Mouse (Mus musculus) spleen, postnatal 10 days (tissue): ENCODE measurements around the gene Fgfr2.

Experiments used
- DNase-seq, 2 experiments: peaks; one replicate each; pipeline ENCODE4 v3.0.0; 2021 to 2022; ENCODE audit warnings: low spot score in 2 of 2

The Fgfr2 gene

DNA sequence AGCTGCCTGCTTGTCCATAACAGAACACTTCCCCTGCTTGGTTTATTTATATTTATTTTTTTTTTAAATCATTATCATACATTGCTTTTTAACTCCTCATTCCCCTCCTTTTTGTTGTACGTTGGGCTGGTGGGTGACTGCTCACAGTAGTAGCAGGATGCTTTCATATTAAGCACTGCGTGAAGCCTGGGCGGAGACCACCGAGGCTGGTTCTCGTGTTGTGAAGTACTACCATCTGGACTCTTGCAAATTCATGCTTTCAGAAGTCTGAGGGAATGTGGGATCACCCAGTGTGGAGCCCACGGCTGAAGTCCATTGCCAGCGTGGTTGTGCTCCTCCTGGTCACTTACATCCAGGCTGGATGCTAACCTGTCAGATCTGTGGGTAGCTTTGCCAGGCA lies 2391.4 kb downstream of the Fgfr2 start:
- no peak for DNase-seq

DNA sequence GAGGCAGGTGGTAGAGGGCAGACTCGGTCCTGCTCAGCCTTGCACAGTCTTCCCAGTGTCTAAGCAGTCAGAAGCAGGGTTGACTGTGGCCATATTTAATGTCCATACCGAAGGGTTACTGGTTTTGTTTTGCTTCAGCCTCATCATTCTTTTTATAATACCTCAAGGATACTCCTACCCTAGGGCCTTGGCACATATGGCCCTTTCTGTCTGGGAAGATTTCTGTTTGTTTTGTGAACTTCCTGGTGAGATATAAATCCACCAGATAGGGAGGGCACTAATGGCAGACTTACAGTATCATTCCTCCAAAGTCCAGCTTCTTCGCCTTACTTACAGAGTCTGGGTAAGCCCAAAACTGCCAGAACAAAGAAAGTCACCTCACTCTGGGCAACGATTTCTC lies 2395.6 kb downstream of the Fgfr2 start:
- DNase-seq: no peak

DNA sequence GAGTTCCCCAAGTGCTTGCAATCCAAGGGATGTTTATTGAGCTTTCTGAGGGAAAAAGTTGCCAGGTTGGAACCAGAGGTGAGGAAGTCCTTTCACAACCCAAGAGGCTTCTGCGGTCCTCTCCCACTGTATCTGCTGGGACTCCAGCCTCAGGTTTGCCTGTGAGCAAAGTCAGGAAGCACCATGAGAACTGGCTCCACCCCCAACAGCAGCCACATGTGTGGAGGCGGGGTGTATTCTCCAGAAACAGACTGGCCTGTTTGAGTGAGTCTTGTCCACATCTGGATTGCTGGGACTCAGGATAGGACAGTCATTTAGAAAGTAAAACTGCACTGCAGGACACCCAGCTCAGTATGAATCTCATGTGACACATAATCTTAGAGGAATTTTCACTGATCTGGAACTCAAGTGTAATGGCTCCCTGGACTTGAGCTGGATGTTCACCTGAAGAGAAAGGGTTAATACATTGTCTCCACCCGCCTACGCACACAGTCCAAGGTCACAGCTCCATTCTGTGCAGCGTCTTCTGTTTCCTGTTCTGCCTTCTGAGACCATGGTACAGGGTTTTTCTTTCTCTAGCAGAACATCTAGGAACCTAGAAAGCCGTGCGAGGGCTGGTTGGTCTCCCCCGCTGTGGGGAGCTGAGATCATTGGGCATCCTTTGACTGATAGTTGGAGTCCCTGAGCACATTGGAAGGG lies 2396.3 kb downstream of the Fgfr2 start:
- no peak for DNase-seq

DNA sequence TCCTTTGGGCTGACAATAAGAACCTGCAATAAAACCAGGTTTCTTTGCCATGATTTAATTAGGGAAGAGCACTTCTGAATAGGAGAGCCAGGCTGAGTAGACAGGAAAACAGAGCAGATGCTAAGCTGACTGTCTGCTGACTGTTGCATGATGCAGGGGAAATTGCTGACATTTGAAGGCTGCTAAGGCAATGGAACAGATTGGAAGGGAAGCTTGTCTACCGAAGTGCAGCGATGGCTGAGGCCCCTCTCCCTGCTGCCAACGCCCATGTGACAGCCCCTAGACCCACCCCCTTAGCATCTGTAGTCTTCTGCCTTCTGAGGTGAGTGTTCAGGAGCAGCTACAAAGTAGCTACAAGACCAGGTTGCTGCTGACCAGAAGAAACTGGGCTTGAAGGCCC lies 2397.0 kb downstream of the Fgfr2 start:
- no peak for DNase-seq

DNA sequence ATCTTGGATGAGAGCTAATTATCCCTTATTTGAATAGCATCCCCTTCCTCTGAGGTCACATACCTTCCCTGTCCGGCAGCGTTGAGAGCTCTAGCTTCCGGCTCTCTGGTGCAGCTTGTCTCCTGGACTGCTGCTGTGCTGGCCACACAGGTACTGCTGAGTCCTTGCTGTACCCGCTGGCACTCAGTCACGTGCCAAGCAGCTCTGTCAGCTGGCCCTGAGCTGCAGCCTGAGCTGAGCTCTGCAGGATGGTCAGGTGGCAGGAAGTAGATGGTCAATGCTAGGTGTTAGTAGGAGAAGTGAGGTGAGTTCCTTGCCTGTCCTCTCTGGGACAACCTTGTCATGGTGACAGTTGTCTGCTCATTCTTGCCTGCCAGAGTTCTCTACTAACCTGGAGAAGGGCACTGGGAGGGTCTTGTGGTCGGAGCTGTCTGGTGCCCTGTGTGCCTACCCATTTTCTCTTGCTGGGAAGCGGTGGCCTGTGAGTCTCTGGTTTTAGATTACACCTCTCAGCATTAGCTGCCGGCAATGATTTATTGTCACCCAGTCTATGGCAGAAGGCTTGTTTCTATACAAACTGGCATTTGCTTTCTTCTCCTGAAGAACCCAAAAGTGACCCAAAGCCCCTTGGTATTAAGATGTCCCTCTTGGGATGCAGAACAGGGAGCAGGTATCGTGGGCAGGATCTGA lies 2402.4 kb downstream of the Fgfr2 start:
- DNase-seq: no peak

DNA sequence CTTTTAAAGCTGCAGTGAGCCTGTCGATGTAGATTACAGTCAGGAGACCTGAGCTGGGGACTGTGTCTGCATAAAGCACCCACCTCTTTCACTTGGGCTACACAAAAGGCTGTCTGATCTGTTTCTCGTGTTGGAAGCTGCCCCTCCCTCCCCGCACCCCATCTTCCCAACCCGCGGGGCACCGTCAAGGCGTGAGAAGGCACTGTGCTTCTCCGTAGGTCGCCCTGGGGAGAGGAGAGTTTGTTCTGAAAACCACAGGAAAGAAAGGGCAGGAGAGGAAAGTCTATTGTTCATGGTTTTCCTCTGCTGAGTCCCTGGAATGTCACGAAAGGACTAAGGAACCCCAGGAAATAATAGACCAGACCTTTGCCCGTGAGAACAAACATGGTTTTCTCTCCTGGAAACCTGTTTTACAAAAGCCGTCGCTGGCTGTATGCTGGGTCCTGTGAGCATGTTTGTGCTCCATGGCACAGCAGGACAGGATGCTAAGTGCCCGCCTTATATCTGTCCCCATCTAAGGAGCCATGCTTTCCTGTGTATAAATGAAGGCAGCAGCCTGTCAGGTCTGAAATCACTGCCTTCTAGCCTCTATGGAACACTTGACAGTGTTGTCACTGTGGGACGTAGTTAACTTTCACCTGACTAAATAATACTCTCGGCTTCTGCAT lies 2403.1 kb downstream of the Fgfr2 start:
- DNase-seq: no peak

DNA sequence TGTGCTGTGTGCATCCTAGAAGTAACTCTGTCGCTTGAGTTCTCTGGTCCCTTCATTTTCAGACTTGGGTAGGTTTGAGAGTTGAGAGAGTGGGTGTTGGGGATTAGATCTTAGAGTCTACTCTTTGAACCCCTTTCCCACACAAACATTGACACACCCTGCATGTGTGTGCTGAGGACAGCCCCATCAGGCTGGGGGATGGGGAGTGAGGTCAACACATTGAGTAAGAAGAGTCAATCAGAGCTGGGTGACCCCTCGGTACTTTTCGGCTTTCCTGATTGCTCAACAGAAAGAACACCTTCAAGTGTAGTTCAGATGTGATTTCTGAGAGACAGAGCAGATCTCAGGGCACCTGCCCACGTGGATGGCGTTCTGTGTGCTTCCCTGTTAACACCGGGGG lies 2406.2 kb downstream of the Fgfr2 start:
- DNase-seq: no peak

DNA sequence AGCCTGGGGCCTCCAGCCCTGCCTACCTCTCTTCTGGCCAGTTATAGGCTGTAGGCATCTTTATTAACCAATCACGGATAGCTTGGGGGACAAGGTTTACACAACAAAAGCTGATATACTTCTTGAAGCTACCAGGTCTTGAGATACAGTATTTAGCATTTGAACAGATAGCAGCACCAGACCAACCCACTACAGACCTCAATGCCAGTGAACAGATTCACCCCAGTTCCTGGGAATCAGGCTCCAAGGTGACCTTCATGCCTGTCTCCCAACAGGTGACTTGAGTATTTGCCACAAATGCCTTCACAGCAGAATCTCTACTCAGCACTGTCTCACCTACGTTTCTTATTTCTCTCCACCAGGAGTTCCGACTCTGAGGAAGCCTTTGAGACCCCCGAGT lies 2406.8 kb downstream of the Fgfr2 start:
- DNase-seq: no peak

DNA sequence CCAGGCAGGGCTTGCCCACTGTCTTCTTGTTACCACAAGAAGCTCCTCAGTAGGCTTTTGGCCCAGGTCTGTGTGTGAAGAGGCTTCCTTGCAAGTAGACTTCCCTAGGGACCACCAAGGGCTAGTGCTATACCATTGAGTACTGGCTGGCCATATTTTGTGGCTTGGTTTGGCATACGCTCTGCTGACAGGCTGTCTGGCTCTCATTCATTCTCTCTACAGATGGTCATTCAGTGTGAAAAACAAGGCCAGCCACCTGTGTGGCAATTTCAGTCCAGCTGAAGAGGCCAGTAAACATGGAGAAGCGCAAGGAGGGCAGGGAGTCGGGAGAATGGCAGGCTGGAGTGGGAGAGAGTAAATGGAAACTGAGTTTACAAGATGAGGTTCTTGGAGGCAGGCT lies 2407.7 kb downstream of the Fgfr2 start:
- no peak for DNase-seq

DNA sequence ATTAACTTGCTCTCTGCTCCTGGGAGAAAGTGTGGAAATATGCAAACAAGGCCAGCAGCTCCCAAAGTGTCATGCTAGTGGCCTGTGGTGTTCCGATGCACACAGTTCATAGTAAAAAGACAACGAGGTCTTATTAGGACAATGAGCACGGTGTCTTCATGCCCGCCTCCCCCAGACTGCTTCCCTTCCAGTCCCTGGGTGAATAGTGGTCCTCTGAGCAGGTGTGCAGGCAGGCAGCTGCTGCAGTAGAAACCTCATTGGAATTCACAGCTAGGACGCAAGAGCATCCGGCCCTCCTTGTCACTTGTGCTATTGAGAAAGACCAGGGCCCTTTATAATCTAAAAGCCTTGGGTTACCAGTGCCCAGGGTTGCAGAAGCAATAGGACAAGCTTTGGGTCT lies 2409.8 kb downstream of the Fgfr2 start:
- no peak for DNase-seq

DNA sequence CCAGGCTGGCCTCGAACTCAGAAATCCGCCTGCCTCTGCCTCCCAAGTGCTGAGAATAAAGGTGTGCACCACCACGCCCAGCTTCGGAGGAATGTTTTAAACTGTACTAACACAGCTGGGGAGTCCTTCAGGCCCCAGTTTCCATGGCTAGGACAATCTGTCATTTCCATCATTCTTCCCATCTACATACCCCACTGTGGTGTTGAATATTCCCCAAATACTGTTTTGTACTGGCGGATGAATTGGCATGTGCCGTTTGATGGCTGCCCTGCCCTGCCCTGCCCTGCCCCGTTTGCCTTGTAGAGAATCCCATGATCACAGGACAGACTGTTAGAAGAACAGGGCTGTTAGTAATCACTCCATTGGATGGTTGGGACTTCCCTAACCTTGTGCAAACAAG lies 2411.3 kb downstream of the Fgfr2 start:
- DNase-seq: no peak

DNA sequence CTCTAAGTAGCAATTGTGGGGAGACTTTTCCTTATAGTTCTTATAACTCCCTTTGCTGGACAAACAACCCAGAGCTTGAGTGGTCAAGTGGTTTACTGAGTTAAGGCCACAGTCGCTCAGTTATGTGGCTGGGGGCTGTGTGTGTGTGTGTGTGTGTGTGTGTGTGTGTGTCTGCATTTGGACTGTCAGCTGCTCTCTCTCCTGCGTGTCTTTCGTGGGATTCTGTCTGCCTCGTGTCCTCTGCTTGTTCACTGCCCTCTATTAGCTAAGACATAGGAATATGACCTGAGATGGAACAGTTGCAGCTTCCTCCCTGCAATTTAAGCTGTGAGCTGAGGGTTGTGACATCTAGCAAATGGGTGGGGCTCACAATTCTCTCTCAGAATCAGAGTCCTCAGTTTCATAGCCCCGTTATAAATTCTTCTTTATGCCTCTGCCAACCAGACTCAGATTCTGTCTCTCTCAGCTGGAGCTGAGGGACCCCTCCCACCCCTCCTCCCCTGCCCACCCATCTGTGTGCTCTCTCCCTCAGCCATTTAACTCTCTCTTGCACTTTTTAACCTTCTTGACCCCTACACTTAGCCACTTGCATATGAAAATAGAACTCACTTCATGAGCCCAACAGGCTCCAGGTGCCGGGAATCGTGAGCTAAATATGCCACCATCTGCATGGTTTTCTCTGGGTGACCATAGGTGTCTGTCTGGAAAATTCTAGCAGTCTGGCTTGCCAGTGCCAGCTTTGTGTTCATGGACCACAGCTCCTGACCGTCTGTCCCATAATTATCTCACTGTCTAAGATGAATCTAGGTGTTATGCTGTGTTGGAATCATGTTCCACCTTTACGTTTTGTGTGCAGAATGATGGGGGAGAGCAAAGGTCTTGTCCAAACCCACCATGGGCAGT lies 2413.5 kb downstream of the Fgfr2 start:
- no peak for DNase-seq

DNA sequence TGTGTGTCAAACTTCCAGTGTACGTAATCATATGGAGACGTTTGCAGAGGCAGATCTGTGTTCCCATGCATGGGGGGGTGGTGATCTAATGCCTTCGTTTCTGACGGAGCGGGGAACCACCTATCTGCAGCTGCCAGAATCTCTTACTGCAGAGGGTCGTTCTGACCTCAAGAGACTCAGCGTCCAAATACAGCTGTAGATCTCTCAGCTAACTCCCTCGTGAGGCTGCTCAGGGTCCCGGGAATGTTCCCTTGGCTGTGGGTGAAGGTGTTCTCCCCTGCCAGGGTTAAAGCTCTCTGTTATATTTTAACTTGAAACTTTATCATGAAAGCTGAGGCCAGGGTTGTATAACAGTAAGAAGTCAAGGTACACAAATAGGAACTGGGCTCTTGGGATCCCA lies 2414.2 kb downstream of the Fgfr2 start:
- DNase-seq: no peak

DNA sequence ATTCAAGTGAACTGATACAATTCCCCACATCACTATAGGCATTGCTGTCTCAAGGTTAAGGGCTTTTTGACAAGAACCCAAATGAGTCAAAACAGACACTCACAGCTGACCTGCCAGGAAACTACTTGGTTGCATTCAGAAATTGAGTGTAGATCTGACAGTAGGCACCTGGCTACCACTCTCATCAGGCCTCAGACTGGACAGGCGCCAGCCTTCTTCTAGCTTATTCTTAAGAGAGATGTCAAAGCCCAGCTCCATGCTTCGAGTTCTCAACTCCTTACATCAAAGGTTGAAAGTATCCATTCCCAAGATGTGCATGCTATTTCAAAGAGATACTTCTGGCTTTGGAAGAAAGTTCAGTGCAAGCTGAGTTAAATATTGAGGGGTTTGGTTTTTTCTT lies 2417.9 kb downstream of the Fgfr2 start:
- no peak for DNase-seq

DNA sequence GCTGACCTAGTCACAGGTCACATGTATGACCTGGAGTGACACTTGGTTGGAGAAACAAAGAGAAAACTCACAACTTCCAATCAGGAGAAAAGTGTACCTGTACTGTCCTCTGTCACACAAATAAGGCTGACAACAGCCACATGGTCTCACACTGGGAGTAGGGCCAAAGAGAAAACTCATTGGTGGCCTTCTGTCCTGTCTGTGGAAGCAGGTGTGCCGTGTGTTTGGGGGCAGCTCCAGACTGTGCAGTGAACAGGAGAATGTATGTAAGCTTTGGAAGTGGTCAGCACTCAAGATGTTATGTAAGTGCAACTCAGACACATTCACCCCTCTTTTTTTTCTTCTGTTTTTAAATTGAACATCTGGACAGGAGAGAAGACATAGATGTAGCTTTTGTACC lies 2421.8 kb downstream of the Fgfr2 start:
- DNase-seq: no peak

DNA sequence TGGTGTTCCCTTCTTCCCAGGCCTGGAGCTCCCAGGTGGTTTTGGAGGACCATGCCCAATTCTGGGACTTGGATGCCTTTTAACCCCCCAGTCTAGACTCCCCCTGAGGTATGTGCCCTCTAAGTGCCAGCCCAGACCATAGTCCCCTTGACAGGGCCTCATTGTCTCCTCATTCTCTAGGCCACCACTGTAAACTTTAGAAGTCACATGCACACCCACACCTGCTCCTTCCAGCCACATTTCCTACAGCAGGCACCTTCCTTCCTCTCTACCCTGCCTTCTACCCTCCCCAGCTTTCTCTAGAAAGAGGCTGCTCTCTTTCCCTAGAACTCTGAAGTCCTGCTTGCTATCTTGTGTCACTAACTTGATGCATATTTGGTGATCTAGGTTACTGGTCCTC lies 2424.7 kb downstream of the Fgfr2 start:
- no peak for DNase-seq

DNA sequence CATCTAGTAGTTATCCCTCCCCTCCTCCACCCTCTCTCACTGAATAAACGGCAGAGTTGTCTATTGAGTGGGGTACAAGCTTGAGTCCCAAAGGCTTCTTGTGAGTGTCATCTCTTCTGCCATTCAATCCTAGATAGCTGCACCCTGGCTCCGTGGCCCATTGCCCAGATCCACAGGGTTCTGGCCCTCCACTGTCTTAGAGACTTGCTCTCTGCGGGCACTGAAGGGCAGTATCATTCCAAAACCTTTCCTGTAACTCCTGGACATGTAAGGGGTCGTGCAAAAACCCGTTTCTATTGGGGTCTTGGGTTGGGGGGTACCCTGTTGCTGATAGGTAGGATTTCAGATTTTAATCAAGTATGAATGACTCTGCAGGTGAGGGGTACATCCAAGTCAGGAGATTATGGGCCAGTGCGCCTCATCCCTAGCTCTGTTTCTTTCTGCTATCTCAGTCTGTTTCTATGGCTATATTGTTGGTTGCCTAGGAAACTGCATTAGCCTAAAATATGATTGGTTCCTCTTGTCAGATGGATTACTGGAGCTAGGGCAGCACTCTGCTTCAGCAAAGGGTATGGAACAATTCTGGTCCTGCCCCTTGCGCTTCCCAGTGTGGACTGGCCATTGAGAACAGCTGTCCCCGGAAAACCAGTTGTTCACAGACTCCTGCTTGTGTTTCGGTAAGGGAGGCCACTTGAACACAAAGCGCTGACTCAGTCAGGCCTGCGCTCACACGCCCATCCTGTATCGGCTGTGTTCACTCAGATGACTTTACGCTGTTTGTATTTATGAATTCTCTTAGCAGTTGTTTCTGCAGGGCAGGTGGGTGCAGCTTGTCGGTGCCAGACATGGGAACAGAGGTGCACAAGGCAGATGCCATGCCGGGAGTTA lies 2426.6 kb downstream of the Fgfr2 start:
- DNase-seq: no peak

DNA sequence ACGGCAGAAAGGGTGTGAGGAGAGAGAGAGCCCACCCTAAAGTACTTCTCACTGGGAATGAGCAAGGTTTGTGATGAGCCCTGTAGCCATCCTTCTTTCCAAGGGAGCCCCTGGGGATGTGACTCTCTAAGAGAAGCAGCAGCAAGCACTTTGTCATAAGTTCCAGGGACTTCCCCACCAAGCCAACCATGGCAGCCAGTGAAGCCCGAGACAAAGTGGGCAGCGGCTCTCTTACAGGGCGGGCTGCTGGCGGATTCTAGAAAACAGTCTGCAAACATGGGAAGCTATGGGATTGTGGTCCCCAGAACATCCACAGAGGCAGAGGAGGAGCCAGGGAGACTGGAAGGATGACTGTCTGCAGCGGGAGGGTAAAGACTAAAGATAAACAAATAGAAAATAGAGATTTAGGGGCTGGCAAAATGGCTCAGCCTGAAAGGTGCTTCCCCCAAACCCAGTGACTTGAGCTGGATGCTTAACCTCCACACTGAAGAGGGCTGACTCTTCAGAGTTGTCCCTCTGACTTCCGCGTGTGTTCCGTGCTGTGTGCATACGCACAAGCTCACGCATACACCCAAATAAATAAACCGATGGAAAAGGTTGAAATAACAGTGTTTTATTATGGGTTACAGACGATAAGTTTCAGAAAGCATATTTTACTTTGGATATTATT lies 2427.3 kb downstream of the Fgfr2 start:
- no peak for DNase-seq

DNA sequence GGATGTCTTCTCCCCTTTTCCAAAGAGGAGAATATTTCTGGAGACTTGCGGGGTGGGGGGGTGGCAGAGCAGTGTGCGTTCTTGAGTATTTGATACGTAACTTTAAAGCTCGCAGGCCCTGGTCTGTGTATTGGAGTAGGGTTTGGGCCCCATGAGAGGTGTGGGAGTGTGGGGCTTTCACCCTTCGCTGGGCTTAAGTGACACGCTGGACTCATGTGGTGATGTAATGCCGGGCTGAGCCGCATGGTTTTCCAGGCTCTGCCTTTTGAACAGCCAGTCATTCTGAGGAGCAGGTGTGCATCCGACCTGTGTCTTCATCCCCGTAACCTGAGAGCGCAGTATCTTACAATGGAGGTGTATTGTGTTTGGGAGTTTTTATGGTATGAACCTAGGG lies 2429.4 kb downstream of the Fgfr2 start:
- DNase-seq: no peak

DNA sequence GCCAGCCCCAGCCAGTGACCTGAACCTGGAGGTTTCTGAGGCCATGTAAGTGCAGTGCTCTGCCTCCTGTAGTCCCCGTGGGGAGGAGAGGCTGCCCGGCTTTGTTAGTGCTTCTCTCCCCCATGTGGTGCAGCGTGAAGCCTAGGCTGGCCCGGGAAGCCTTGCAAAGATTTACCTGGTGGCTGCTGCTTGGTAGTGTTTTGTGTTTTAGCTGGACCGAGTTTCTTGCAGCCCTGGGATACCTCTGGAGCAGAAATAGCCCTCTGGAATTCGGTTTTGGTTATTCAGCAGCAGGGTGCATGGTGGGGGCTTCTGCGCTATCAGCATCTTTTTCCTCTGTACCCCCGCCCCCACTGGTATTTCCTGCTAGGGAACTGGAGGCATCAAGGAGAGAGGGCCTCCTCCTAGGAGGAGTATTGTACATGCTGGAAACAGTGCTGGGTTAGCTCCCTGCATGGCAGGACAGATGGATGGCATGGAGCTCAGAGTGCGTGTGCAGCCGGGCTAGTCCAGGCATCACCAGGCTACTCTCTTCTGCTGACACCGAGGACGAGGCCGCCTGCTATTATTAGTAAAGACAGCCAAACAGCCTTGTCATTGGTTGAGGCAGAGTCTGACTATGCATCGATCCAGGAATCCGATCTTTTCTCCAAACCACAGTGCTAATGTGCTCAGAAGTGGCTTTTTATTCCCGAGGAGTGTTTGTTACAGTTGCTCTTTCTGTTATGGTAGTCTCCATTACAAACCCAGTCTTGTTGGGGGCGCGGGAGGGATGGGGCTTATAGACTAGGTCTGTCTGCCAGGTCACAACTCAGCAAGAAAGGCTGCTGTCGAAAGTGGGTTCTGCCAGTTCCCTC lies 2430.0 kb downstream of the Fgfr2 start:
- DNase-seq: no peak
